Mouse (Mus musculus): ENCODE data around the gene Foxm1.
"Not testable (repeated sequence)": the region's sequence is repeated elsewhere in the genome, so short reads cannot be mapped to it uniquely, and the experiment has no call there.

Gene Foxm1

DNA sequence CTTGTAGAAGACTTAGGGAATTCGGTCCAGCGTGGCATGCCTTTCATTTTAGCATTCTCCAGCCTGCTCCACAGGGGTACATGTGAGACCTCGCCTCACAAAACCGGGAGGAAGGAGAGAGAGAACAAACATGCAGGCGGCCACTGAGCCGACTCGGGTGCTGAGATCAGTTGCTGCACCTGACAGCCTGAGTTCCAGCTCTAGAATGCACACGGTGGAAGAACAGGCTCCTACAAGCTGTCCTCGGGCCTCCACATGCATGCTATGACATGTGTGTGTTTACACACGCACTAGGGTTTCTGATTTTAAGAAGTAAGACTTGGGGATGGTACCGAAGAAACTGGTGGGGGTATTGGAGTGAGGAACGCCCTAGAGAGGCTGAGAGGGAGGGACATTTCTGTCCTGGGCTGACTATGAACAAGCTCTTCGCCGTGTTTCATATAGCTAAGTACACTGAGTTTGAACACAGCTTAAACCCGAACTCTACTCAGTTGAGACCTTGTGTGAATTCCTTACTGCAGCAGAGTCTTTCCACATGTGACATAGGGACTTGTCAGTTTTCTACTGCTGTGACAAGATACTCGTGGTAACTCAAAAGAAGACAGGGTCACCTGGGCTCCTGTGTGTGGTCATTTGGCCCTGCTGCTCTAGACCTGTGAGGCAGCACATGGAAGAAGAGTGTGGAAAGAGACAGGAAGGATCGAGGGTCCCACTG, 13.8 kb downstream of the Foxm1 start:
- no peak for DNase-seq (ENCODE audit: low spot score in 2 of 2)

DNA sequence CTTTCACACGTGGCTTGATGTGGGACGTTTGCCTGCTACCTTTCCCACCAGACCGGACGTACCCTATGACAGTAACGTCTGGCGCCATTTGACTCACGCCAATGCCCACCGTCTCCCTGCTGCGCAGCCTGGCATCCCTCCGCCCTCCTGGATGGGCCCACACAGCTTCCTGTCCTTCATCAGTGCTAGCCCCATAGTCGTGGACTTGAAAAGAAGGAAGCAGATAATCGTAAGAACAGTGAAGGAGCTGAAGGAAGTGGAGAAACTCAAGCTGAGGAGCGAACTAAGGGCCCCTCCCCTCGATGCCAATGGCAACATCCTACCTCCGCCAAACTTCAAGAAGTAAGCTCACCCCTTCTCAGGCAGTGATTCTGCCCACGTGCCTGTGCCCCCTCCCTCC, 16.9 kb downstream of the Foxm1 start:
- DNase-seq (ENCODE audit: low spot score in 2 of 2) = no peak

GRCm38 (mm10) chr6:128380594-128381167, 17.9 kb downstream of the Foxm1 start:
- not testable (repeated sequence) for DNase-seq (ENCODE audit: low spot score in 2 of 2)

GRCm38 (mm10) chr6:128381254-128381653, 18.5 kb downstream of the Foxm1 start:
- DNase-seq (ENCODE audit: low spot score in 2 of 2) = no peak

- no peak for DNase-seq (ENCODE audit: low spot score in 2 of 2)
Observed at GRCm38 (mm10) chr6:128383752-128384151, 21.0 kb downstream of the Foxm1 start.

- no peak for DNase-seq (ENCODE audit: low spot score in 2 of 2)
Observed at GRCm38 (mm10) chr6:128385026-128385425, 22.3 kb downstream of the Foxm1 start.

GRCm38 (mm10) chr6:128389185-128389584, 26.4 kb downstream of the Foxm1 start:
- no peak for DNase-seq (ENCODE audit: low spot score in 2 of 2)

- DNase-seq (ENCODE audit: low spot score in 2 of 2) = no peak
Observed at GRCm38 (mm10) chr6:128390683-128391082, 27.9 kb downstream of the Foxm1 start.

DNA sequence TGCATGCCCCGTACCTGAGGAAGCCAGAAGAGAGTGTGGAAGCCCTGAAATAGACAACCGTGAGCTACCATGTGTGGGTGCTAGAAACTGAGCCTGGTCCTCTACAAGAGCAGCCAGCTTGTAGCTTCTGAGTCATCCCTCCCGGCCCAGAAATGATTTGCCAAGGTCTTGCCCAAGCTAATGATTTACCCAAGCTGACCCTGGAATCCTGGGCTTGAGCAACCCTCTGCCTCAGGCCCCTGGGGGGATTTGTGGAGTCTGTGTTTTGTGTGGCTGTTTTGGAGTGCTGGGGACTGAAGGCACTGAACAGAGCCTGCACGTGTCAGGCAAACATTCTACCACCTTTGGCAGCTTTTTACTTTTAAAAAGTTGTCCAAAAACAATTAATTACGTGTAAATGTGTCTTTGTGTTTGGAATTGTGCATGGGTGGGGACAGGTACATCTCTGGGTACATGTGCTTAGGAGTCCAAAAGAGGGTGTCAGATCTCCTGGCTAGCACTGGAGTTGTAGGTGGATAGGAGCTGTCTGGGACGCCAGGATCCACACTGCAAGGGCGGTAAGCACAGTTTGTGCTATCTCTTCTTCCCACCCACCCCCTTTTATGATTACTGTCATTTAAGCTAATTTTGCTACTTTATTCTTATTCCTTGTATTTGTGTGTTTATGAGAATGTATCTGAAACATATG, 35.0 kb downstream of the Foxm1 start:
- no peak for DNase-seq (ENCODE audit: low spot score in 2 of 2)

- DNase-seq (ENCODE audit: low spot score in 2 of 2) = no peak
Observed at GRCm38 (mm10) chr6:128398996-128399395, 36.2 kb downstream of the Foxm1 start, which contains the start of gene Nrip2. Gene Nrip2, plus strand, starts transcription at chr6:128399296.

DNA sequence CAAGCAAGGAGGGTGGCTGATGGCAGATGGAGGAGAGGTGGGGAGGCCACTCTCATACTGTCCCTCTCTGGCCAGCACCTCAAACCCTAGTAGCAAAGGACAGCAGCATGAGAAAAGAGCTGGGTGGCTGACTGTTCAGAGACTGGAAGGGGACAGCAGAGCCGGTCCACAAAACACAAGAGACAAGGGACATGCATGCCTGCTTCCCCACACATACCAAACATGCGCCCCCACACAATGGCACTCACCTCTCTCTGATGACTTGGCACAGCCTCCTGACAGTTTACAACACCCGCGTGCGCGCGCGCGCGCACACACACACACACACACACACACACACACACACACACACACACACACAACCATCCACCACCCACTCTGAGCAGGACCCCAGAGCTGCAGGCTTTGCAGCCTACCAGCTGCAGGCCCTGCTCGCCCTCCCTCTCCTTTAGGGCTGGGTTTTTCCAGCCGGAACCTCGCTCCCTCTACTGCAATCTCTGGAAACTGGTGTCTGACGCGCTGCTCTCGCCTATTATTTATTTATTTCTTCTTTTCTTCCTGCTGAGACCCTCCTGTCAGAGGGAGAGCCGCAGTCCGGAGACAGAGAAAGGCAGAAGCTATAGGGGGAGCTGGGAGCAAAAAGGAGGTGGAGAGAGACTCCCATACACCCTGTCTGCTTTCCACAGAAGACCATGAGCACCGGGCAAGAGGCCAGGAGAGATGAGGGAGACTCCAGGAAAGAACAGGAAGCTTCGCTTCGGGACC, 36.8 kb downstream of the Foxm1 start:
- no peak for DNase-seq (ENCODE audit: low spot score in 2 of 2)

GRCm38 (mm10) chr6:128404708-128405107, 41.9 kb downstream of the Foxm1 start:
- no peak for DNase-seq (ENCODE audit: low spot score in 2 of 2)

- no peak for DNase-seq (ENCODE audit: low spot score in 2 of 2)
Observed at GRCm38 (mm10) chr6:128408544-128409125, 45.9 kb downstream of the Foxm1 start.

GRCm38 (mm10) chr6:128410305-128410704, 47.5 kb downstream of the Foxm1 start:
- DNase-seq (ENCODE audit: low spot score in 2 of 2) = no peak

DNA sequence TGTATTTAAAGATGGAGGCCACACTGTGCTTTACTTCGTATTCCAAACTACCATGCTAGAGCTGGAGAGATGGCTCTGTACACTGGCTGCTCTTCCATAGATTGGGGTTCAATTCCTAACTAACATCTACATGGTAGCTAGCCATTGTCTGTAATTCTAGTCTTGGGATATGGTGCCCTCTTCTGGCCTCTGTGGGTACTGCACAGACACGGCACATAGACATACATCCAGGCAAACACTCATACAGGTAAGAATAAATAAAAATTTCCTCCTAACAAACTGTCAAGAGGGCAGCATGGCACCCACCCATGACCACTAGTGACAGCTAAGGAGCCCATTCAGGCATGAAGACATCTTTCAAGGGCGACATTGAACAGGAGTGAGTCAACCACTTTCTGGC, 48.3 kb downstream of the Foxm1 start:
- peak; percentile 87 to 91 for DNase-seq (ENCODE audit: low spot score in 2 of 2)

DNA sequence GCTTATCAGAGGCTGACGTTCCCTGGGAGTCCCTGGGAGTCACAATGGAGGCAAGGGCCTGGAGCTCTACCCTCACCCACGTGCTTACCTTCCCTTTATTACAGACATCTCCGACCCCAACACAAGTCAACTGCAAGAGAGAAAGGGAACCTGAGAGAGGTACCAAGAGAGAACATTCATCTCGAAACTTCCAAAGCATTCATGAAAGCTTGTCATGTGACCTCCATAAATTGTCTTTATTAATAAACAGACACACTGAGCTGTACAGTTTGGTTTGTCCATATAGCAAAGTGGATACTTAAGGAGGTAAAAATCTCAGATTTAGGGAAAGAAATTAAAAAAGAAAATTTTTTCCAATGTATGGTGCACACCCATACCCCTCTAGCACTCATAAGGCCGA, 53.4 kb downstream of the Foxm1 start:
- DNase-seq (ENCODE audit: low spot score in 2 of 2) = no peak

DNA sequence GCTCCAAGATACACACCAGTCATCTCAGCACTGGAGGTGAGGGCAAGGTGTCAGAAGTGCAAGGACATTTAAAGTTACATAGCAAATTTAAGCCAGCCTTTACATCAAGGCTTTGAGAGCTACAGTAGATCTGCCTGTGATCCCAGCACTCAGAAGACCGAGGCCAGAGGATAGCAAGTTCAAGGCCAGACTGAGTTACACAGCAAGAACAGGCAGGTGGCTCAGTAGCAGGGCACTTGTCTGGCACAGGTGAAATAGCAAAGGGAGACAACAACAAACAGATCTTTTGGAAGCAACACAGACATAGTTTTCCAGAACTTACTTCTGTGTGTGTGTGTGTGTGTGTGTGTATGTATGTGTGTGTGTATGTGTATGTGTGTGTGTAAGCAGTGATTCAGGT, 55.3 kb downstream of the Foxm1 start:
- DNase-seq (ENCODE audit: low spot score in 2 of 2) = no peak

- DNase-seq (ENCODE audit: low spot score in 2 of 2) = no peak
Observed at GRCm38 (mm10) chr6:128421036-128421435, 58.3 kb downstream of the Foxm1 start.

DNA sequence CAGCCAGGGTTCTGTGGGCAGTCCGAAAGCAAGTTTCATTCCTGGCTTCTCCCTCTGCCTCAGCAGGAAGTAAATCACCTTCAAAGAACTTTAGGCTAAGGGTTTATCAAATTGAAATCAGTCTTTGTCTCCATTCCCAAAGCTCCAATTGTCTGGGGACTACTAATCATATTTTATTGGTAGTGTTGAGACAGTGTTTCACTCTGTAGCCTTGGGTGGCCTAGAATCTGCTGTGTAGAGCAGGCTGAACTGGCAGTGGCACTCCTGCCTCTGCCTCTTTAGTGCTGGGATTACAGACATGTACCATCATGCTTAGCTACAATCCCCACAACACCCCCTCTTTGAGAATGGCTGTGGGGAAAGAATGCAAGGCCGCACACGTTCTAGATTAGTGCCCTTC, 58.7 kb downstream of the Foxm1 start:
- DNase-seq (ENCODE audit: low spot score in 2 of 2) = no peak

DNA sequence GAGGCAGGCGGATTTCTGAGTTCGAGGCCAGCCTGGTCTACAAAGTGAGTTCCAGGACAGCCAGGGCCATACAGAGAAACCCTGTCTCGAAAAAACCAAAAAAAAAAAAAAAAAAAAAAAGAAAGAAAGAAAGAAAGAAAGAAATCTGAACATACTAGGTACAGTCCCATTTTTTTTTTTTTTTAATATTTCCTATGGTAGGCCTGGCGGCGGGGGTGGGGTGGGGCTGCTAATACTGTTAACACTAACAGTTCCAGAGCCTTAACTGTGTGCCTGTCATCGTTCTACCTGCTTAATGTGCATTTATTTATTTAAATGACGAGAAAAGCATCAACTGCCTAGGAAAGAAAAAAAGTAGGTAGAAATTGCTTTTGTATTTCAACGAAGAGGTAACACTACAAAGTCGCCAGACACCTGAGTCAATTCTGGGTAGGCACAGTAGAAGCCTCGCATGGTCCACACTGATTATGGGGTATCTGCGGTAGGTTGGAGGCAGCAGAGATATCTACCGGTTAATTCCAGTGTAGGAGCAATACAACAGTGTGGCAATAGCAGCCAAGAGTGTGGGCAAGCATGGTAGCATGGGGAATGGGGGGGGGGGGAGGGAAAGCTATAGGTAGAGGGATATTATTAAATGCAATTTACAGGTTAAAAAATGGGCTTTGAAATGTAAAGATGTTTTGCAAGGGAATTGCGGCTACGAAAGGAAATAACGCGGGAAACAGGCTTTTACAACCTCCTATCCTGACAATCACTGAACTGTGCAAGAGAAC, 60.9 kb downstream of the Foxm1 start:
- DNase-seq (ENCODE audit: low spot score in 2 of 2) = no peak

Data from frontal cortex, postnatal 25 days (tissue).